Mouse (Mus musculus) heart, postnatal 14 days (tissue): ENCODE measurements around the gene Nup50. TPM values are rescaled to one million over a fixed set of nuclear protein-coding genes. Genes with fewer than 3 reads are reported as not detected.
A peak's percentile ranks its signal among the peaks of the same experiment; 100 is the strongest.

ENCODE experiments used
- DNase-seq, 2 experiments: peaks; one replicate each; pipeline ENCODE4 v3.0.0; 2021 to 2022
- intact Hi-C: fragments of 180-260 bp; cut with DNase I; formaldehyde crosslinking; loops from one replicate; pipeline ENCODE4 v1.15.1; 2025
- microRNA-seq, 2 experiments: library from miRNA; unstranded; fragments of <30 nt; microRNA quantifications; one replicate each; pipeline ENCODE4 v1.2.0; 2021 to 2022
- total RNA-seq, 2 experiments: library from RNA; stranded (reverse); gene quantifications; 2 replicates each; pipeline ENCODE4 v1.2.3; 2021

Nup50 gene
- total RNA-seq, 2 experiments from 2014 or later, result 16.8 to 20.0 TPM

DNA sequence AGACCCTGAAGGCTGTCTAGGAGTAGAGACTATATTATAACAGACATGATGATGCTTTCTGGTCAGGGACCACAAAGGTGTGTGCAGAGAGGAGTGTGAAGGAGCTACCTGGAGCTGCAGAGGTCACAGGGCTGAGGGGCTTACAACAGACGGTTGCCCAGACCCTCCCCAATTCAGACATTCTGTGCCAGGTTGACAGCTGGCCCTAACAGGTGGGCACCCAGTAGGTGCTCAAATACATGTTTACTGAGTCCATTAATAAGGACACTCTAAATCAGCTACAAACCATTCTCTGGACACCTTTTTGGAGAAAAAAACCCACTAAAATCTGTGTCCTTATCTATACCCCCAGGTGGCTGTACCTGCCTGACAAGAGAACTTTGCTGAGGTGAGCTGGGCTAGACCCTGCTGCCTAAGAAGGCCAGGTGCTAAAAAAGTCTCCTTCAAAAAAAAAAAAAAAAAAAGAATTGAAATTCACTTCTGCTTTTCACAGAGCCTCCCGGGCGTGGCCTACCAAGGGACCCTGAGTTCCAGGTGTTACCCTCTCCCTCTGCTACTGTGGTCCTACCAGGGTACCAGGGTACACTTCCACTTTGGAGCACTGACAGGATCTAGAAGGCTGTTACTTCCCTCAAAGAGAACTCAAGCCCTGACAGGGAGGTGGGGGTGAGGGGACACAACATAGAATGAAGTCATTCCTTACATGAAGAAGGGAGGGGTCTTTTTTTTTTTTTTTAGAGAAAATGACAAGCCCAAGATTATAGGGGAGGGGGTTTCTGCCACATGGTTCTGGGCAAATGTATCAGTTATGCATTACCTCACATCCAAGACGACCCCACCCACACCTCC is 63.2 kb downstream of the Nup50 start:
- intact Hi-C loops, result loop anchor here (5.0 kb wide), 1 partner anchor 59 kb away; no protein-coding TSS in a partner anchor
- no peak for DNase-seq

DNA sequence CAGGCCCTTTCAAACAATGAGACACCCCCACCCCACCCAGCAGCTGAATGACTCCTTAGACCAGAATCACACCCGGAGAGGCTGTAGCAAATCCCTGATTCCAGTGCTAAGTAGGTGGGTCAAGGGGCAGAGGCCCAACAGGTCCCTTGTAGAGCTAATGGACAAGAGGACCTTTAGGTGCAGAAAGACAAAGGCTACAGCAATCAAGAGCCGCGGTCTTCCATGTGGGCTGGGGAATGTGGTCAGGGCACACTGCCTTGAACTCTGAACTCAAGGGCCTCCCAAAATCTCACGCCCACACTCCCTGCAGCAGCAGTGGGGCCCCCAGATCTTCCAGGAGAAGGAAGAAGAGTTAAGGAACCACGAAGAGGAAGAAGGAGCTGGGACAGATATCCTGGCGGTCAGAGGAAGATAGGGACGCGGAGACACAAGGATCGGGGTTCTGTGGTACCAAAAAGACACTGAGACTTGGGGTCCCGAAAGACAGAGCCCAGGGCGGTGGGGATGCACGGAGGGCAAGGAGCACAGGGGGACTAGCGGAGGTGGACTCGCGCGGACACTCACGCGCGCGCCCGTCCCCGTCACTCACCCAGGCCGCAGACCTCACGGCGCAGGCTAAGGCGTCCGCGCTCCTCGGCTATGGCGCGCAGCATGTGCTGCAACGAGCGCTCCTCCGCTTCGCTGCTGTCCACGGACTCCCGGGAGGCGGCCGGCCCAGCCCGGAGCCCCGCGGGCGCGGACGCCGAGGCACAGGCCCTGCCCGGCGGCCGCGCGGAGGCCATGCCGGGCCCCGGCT is 64.0 kb downstream of the Nup50 start:
- DNase-seq, result no peak
- intact Hi-C loops, result loop anchor here (5.0 kb wide), 1 partner anchor 60 kb away; no protein-coding TSS in a partner anchor

DNA sequence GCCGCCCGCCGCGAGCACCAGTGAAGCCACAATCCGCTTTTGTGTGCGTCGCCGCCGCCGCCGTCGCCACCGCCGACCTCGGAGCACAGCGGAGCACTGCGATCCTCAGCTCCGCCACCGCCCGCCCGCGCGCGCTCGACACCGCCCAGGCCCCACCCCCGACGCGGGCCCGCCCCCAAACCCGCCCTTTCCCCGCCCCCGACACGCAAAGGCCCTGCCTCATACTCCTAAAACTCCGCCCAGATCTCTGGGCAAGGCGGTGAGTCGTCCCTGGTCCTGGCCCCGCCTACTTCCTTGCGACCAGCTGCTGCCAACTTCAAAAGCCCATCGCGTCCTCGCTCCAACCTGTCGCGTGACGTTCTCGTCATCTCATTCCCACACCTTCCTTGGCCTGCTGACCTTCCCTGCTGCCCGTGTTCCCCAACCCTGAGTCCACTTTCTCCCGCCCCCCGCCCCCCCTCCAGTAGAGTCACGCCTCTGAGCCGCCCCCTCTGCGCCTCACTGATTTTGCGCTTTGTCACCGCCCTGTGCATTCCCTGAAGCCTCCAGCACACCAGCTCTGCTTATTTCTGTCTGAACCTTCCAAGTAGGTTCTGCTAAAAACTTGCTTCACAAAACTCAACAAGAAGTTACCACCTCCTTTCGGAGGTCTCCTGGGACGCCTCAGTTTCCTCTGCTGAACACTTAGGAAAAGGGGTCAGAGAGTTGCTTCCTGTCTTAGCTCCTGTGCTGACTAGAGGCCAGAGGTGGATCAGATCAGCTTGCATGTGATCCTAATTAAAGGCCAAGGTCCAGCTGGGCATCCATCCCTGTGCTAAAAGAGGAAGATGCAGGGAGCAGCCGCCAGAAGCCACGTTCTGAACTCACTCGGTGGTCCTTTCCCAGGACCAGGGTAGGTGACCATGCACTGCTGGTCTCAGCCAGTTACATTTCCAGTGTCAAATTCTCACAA is 64.9 kb downstream of the Nup50 start, which contains the start of gene 5031439G07Rik:
5031439G07Rik (minus strand) TSS at position 678 of the 952 bp plus-strand sequence.
- DNase-seq, result peak; percentile 88 to 89
- intact Hi-C loops, result loop anchor here (5.0 kb wide), 1 partner anchor 61 kb away; no protein-coding TSS in a partner anchor

DNA sequence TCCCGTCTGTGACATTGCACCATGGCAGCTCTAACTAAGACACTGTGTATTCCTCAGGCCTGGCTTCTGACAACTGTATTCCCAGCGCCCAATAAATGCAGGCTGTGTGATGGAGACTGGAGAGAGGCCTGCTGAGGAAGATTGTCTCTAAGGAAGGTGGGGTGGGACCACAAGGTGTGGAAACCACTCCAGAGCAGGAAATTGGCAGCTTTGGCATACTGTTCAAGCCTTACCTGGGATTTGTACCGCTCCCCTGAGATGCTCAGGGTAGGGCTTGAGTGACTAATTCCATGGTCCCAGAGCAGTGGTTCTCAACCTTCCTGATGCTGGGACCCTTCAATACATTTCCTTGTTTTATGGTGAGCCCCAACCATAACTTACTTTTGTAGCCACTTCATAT is 65.9 kb downstream of the Nup50 start:
- intact Hi-C loops, result loop anchor here (5.0 kb wide), 1 partner anchor 62 kb away; no protein-coding TSS in a partner anchor
- DNase-seq, result no peak

DNA sequence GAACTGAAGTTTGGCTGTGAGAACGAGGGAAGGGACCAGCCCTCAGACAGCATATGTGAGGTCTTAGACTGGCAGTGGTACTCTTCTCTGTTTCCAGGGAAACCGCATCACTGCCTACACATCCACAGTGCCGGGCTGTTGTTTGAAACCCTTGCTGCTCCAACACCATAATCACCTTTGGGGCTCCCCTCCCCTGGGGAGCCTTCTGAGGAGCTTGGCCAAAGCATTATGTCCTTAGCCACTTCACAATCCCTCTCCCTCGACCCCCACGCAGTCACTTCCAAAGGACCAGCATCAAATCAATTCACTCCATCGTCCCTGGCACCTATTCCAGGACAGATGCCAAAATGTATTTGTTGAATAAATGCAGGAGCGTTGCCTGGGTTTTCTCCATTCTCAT is 66.6 kb downstream of the Nup50 start:
- no peak for DNase-seq
- intact Hi-C loops, result loop anchor here (5.0 kb wide), 1 partner anchor 62 kb away; no protein-coding TSS in a partner anchor

Small RNAs within 50 kb of the gene (microRNA-seq; reads per million reads assigned to microRNA genes)
- 70.7 to 955 reads per million in 2 experiments for gene Mir1249

Other genes with a start within 250 kb of the Nup50 start
- gene Arhgap8, start 203.4 kb upstream of the Nup50 start, total RNA-seq, result 1 to 10 TPM in 1 of 2 experiments, under 1 TPM in 1; 0.86 to 2.6 TPM
- 1 to 10 TPM; 1.4 to 1.6 TPM for gene Phf21b, start 67.4 kb upstream of the Nup50 start, total RNA-seq
- gene Gm29666, start 3.4 kb upstream of the Nup50 start, total RNA-seq, result under 1 TPM; 0.19 to 0.22 TPM
- gene 5031439G07Rik, start 65.1 kb downstream of the Nup50 start, total RNA-seq, result 10 to 100 TPM; 20.6 to 21.9 TPM
- not detected for gene Upk3a, start 93.7 kb downstream of the Nup50 start, total RNA-seq
- gene Fam118a, start 105.5 kb downstream of the Nup50 start, total RNA-seq, result 1 to 10 TPM; 7.9 TPM
- gene Smc1b, start 208.6 kb downstream of the Nup50 start, total RNA-seq, result under 1 TPM in 1 of 2 experiments, not detected in 1; 0.05 TPM
- gene Ribc2, start 208.7 kb downstream of the Nup50 start, total RNA-seq, result not detected